Mouse (Mus musculus) heart, adult 2 months (tissue): ENCODE results near the gene Rhbdf2.

Experiments used
- CTCF ChIP-seq: fragments of 200-600 bp; IDR thresholded peaks from 2 replicates; pipeline ENCODE4 v1.8.1; 2022; ENCODE audit warnings: antibody characterized with exemption, mild to moderate bottlenecking, moderate library complexity
- POLR2A ChIP-seq: fragments of 200-500 bp; IDR thresholded peaks from 2 replicates; pipeline ENCODE4 v1.6.1; 2011; ENCODE audit warnings: mild to moderate bottlenecking, low read depth, low read length, control low read depth; ENCODE audit not compliant: insufficient read depth

DNA sequence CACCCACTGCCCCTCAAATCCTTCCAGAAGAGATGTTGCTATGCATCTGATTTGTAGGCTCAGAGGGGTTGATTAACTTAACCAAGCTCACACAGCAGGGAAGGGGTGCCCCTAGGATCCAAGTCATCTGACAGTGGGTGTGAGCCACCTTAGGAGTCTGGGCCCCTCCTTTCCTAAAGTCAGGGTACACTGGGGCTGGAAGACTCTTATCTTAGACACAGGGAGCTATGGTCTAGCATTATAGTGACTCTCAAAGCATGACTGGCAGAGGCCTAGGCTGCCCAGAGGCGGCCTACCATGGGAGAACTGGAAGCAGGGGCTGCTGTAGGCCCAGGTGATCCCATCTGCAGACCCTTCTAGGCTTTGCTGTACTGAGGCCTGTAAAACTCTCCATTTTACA, 14.3 kb downstream of the Rhbdf2 start:
- TF ChIP-seq CTCF (no peak), POLR2A (no peak)
